In the genomic region with DNA sequence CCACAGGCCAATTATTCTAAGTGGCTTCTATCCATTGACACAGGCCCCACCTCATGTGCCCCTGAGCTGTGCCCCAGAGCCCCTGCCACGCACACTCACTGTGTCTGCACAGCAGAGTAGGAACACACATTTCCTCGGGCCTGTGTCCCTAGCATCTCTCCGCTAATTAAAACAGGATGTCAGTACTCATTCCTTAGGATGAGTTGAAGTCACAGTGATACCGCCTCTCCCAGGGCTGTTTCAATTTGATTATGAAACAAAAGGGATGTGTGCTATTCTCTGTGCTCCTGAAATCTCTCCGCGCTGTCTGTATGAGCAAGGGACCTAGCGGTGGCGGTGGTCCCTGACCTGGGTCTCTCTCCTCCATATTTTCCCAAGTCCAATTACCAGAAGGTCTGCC, we compare ENCODE assay signal across 10 mouse cellular contexts.
"Had no signal": no experiment of that assay in that cellular context is flagged by ENCODE, and none has a peak within 500 bp of the region (broad histone marks: within the 10 kb centered on the region; RNA-seq: fewer than 3 reads in every experiment).

No protein-coding gene starts in this region.

- H3K4me1 ChIP-seq: liver, embryonic 13.5 days had no signal

- H3K9me3 ChIP-seq: liver, embryonic 13.5 days had no signal

- DNase-seq: kidney, postnatal 14 days; kidney, postnatal 4 days; liver, embryonic 13.5 days; lung, adult 2 months; lung, postnatal 14 days; lung, postnatal 4 days; midbrain, embryonic 14.5 days; thymus, adult 18-20 months; thymus, postnatal 36 days had no signal

- H3K27ac ChIP-seq: liver, embryonic 13.5 days had no signal

- H3K4me3 ChIP-seq: liver, embryonic 13.5 days had no signal

- H3K9ac ChIP-seq: liver, embryonic 13.5 days had no signal

- H3K4me2 ChIP-seq: liver, embryonic 13.5 days; midbrain, embryonic 11.5 days had no signal

- H3K36me3 ChIP-seq: liver, embryonic 13.5 days had no signal
